Mouse (Mus musculus) liver, adult 2 months (tissue): ENCODE results near the gene Usp3. TPM values are rescaled to one million over a fixed set of nuclear protein-coding genes. Genes with fewer than 3 reads are reported as not detected.

Source experiments
- DNase-seq: peaks from one replicate; pipeline ENCODE4 v3.0.0-alpha.2; 2011; ENCODE audit warnings: low read depth, low spot score; ENCODE audit errors: extremely low read depth
- H3K27ac ChIP-seq: fragments of 200-500 bp; replicated peaks from 2 replicates; pipeline ENCODE4 v1.5.1; 2012; ENCODE audit warnings: low read depth, mild to moderate bottlenecking, control low read depth, inconsistent platforms, low read length; ENCODE audit not compliant: insufficient read depth
- H3K27me3 ChIP-seq: fragments of 200-500 bp; 2 replicates; pipeline ENCODE4 v1.6.1; 2012; ENCODE audit warnings: mild to moderate bottlenecking, moderate library complexity, low read length, inconsistent platforms; ENCODE audit not compliant: control insufficient read depth, insufficient read depth
- H3K36me3 ChIP-seq: fragments of 200-500 bp; 2 replicates; pipeline ENCODE4 v1.6.1; 2012; ENCODE audit warnings: low read length, inconsistent platforms; ENCODE audit not compliant: control insufficient read depth, insufficient read depth
- H3K4me1 ChIP-seq: fragments of 200-500 bp; 2 replicates; pipeline ENCODE4 v1.6.1; 2011; ENCODE audit warnings: low read length; ENCODE audit not compliant: control insufficient read depth, insufficient read depth
- H3K4me3 ChIP-seq: fragments of 200-500 bp; 2 replicates; pipeline ENCODE4 v1.5.1; 2011; ENCODE audit warnings: low read depth, mild to moderate bottlenecking, control low read depth, low read length, moderate library complexity; ENCODE audit not compliant: insufficient read depth
- H3K79me2 ChIP-seq: fragments of 200-500 bp; 2 replicates; pipeline ENCODE4 v1.6.1; 2012; ENCODE audit warnings: inconsistent platforms, mild to moderate bottlenecking, low read length, moderate library complexity; ENCODE audit not compliant: control insufficient read depth, insufficient read depth
- H3K9ac ChIP-seq: fragments of 200-500 bp; 2 replicates; pipeline ENCODE4 v1.6.1; 2012; ENCODE audit warnings: low read depth, mild to moderate bottlenecking, control low read depth, inconsistent platforms, low read length
- CTCF ChIP-seq: fragments of 200-500 bp; IDR thresholded peaks from 2 replicates; pipeline ENCODE4 v1.5.1; 2011; ENCODE audit warnings: low read depth, low read length, control low read depth
- POLR2A ChIP-seq: fragments of 200-500 bp; IDR thresholded peaks from 2 replicates; pipeline ENCODE4 v1.6.1; 2011; ENCODE audit warnings: low read length, control low read depth; ENCODE audit not compliant: insufficient read depth; ENCODE audit errors: extremely low read depth
- WGBS: fragments of 180-500 bp; shearing (Covaris S2); methylation state at CpG from one replicate; pipeline ENCODE4 v1.1.7; 2018; 5-methylcytosine and 5-hydroxymethylcytosine counted together
- polyA plus RNA-seq: library from polyadenylated mRNA; depleted of rRNA; stranded (reverse); fragments of >200 nt; gene quantifications from 2 replicates; pipeline ENCODE4 v1.2.3, GENCODE M21; 2012
- total RNA-seq: library from RNA; depleted of rRNA; stranded (reverse); fragments of >200 nt; gene quantifications from 2 replicates; pipeline ENCODE4 v1.2.3, GENCODE M21; 2014

Usp3 gene
- total and polyA plus RNA-seq, 2 experiments = 11.2 to 37.7 TPM

GRCm38 (mm10) chr9:66617812-66618211, 24.9 kb upstream of the Usp3 start:
- no peak for TF ChIP-seq POLR2A
- TF ChIP-seq CTCF = no peak
- Histone ChIP-seq H3K79me2 (no peaks in the 10 kb centered on the region), H3K27me3 (no peaks in the 10 kb centered on the region), H3K36me3 (no peaks in the 10 kb centered on the region), H3K9ac (no peak overlapping the region), H3K4me3 (no peak overlapping the region), H3K27ac (no peak overlapping the region), H3K4me1 (peaks cover 5% of the 10 kb centered on the region; the same call in 1 of the 2 replicates)
- DNase-seq = no peak
- 97% methylated on average over 2 of the region's 2 CpGs for WGBS

GRCm38 (mm10) chr9:66616858-66617257, 23.9 kb upstream of the Usp3 start:
- peaks cover 6% of the 10 kb centered on the region; the same call in 1 of the 2 replicates for H3K4me1 ChIP-seq
- DNase-seq = no peak
- no peak overlapping the region for H3K27ac ChIP-seq
- TF ChIP-seq CTCF (no peak), POLR2A (no peak)
- H3K79me2 ChIP-seq = no peaks in the 10 kb centered on the region
- H3K27me3 ChIP-seq = no peaks in the 10 kb centered on the region
- WGBS = 66% methylated on average over 4 of the region's 4 CpGs
- H3K9ac ChIP-seq = no peak overlapping the region
- H3K4me3 ChIP-seq = no peak overlapping the region
- H3K36me3 ChIP-seq = no peaks in the 10 kb centered on the region

GRCm38 (mm10) chr9:66615141-66615540, 22.2 kb upstream of the Usp3 start:
- WGBS = 69% methylated on average over 9 of the region's 9 CpGs
- no peaks in the 10 kb centered on the region for H3K79me2 ChIP-seq
- no peak for DNase-seq
- no peaks in the 10 kb centered on the region for H3K27me3 ChIP-seq
- peak overlapping the region; percentile 24; the same call in 1 of the 2 replicates for H3K27ac ChIP-seq
- no peak overlapping the region for H3K4me3 ChIP-seq
- TF ChIP-seq POLR2A (no peak), CTCF (no peak)
- H3K4me1 ChIP-seq = peaks cover 6% of the 10 kb centered on the region; the same call in 1 of the 2 replicates
- H3K36me3 ChIP-seq = no peaks in the 10 kb centered on the region
- H3K9ac ChIP-seq = no peak overlapping the region; the same call in 1 of the 2 replicates

GRCm38 (mm10) chr9:66614547-66614946, 21.6 kb upstream of the Usp3 start:
- no peak overlapping the region for H3K27ac ChIP-seq
- TF ChIP-seq POLR2A = no peak
- TF ChIP-seq CTCF = no peak
- H3K9ac ChIP-seq = no peak overlapping the region
- DNase-seq = no peak
- H3K4me3 ChIP-seq = no peak overlapping the region
- peaks cover 6% of the 10 kb centered on the region; the same call in 1 of the 2 replicates for H3K4me1 ChIP-seq
- H3K27me3 ChIP-seq = no peaks in the 10 kb centered on the region
- 84% methylated on average over 7 of the region's 7 CpGs for WGBS
- H3K36me3 ChIP-seq = no peaks in the 10 kb centered on the region
- H3K79me2 ChIP-seq = no peaks in the 10 kb centered on the region

GRCm38 (mm10) chr9:66613667-66614066, 20.7 kb upstream of the Usp3 start:
- Histone ChIP-seq H3K27me3 (no peaks in the 10 kb centered on the region), H3K27ac (no peak overlapping the region), H3K9ac (no peak overlapping the region), H3K4me3 (no peak overlapping the region), H3K36me3 (no peaks in the 10 kb centered on the region), H3K79me2 (no peaks in the 10 kb centered on the region), H3K4me1 (peaks cover 6% of the 10 kb centered on the region; the same call in 1 of the 2 replicates)
- WGBS = 57% methylated on average over 7 of the region's 7 CpGs
- TF ChIP-seq POLR2A (no peak), CTCF (no peak)
- no peak for DNase-seq

GRCm38 (mm10) chr9:66611478-66612093, 18.6 kb upstream of the Usp3 start:
- Histone ChIP-seq H3K79me2 (no peaks in the 10 kb centered on the region), H3K4me3 (0 out of 2 replicates have a peak overlapping the region, but pooled peaks have one; percentile 1)
- TF ChIP-seq CTCF (peak; percentile 94), POLR2A (no peak)

More at GRCm38 (mm10) chr9:66611478-66612093, 18.6 kb upstream of the Usp3 start:
- 8% methylated on average over 18 of the region's 18 CpGs for WGBS
- no peaks in the 10 kb centered on the region for H3K27me3 ChIP-seq
- no peaks in the 10 kb centered on the region for H3K36me3 ChIP-seq
- peak overlapping the region; percentile 0 for H3K9ac ChIP-seq
- peak overlapping the region; percentile 10 for H3K27ac ChIP-seq
- DNase-seq = peak; percentile 68
- peaks cover 8% of the 10 kb centered on the region; the same call in 1 of the 2 replicates for H3K4me1 ChIP-seq
